Mouse (Mus musculus): ENCODE results near the gene Gm20908. TPM values are rescaled to one million over a fixed set of nuclear protein-coding genes. Genes with fewer than 3 reads are reported as not detected.
"Not testable (repeated sequence)": the region's sequence is repeated elsewhere in the genome, so short reads cannot be mapped to it uniquely, and the experiment has no call there.

Gene Gm20908
- not detected in 2 replicates for polyA plus RNA-seq (2012; rRNA removed)

DNA sequence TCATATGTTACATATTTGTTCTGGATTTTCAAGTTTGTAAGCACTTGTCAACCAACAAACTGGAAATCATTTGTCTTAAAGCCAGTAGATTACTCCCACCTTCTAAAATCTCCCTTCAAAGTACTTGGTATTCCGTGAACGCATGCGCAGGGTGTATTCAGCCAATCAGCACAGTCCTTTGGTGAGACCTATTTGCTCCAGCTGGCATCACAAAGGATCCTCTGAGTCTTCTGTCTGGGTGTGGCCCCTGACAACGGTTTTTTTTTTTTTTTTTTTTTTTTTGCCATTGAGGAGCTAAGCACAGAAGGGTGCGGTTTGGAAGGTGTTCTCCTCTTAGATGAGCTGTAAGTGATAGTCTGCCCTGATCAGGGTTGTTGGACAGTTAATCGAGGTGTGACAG lies at the start of gene Gm20908:
TSS of gene Gm20908 (plus strand) at position 301 of the 400 bp plus-strand sequence.
- not testable (repeated sequence) for DNase-seq; H3K4me1 ChIP-seq (ENCODE audit: control insufficient read depth, insufficient read depth, low read length); H3K4me3 ChIP-seq (replicated peaks; ENCODE audit: extremely low read depth, low read depth, low read length)
- WGBS: no CpG with 5 or more reads among the region's 6 CpGs

All from lung, adult 2 months (tissue).